Mouse (Mus musculus) liver, embryonic 16.5 days (tissue): ENCODE measurements at regions not wholly inside any gene's neighbourhood (a gene's known extent, or its start where the extent isn't known, plus 50 kb on each side); places are given as distances from the start of the nearest gene placed in this dataset.

ENCODE experiments used
- ATAC-seq: fragments of 200-750 bp; cut with Nextera tagmentation; 2 replicates; pipeline ENCODE4 v1.8.0; 2017; ENCODE audit warnings: low read depth, mild to moderate bottlenecking, moderate number of reproducible peaks, moderate library complexity
- H3K27ac ChIP-seq: fragments of 300-500 bp; sonication (generic); 2 replicates; pipeline ENCODE4 v1.5.1; 2014; ENCODE audit warnings: mild to moderate bottlenecking, low read length
- H3K27me3 ChIP-seq: fragments of 300-500 bp; sonication (generic); 2 replicates; pipeline ENCODE4 v1.6.1; 2014; ENCODE audit warnings: low read depth, low read length, mixed read lengths; ENCODE audit not compliant: control insufficient read depth, insufficient read depth
- H3K36me3 ChIP-seq: fragments of 300-500 bp; sonication (generic); 2 replicates; pipeline ENCODE4 v1.6.1; 2014; ENCODE audit warnings: mild to moderate bottlenecking; ENCODE audit not compliant: control insufficient read depth, insufficient read depth
- H3K4me1 ChIP-seq: fragments of 300-500 bp; sonication (generic); 2 replicates; pipeline ENCODE4 v1.6.1; 2014; ENCODE audit warnings: low read depth, low read length, mixed read lengths; ENCODE audit not compliant: control insufficient read depth
- H3K4me2 ChIP-seq: fragments of 300-500 bp; sonication (generic); 2 replicates; pipeline ENCODE4 v1.6.1; 2014; ENCODE audit warnings: low read depth, low read length, mixed read lengths
- H3K4me3 ChIP-seq: fragments of 300-500 bp; sonication (generic); 2 replicates; pipeline ENCODE4 v1.5.1; 2014; ENCODE audit warnings: low read depth, mild to moderate bottlenecking, low read length
- H3K9ac ChIP-seq: fragments of 300-500 bp; sonication (generic); 2 replicates; pipeline ENCODE4 v1.6.1; 2014; ENCODE audit warnings: low read depth, low read length
- H3K9me3 ChIP-seq: fragments of 300-500 bp; sonication (generic); replicated peaks from 2 replicates; pipeline ENCODE4 v1.6.1; 2016; ENCODE audit warnings: low read length; ENCODE audit not compliant: control insufficient read depth
- WGBS: fragments of 180-500 bp; shearing (Covaris S2); extraction: QIAGEN DNeasy Blood & Tissue Kit; methylation state at CpG from one replicate; pipeline ENCODE4 v1.1.7; 2014; ENCODE audit not compliant: insufficient replicate concordance; 5-methylcytosine and 5-hydroxymethylcytosine counted together

GRCm38 (mm10) chr10:120563926-120564325, 87.7 kb upstream of the Hmga2 start:
- no peaks in the 10 kb centered on the region for H3K36me3 ChIP-seq
- H3K27ac ChIP-seq, result no peak overlapping the region
- WGBS, result 42% methylated on average over 10 of the region's 10 CpGs
- no peak overlapping the region for H3K4me3 ChIP-seq
- 0 out of 2 replicates have a peak, but pooled peaks cover 3% of the 10 kb centered on the region for H3K9me3 ChIP-seq
- no peak overlapping the region for H3K9ac ChIP-seq
- H3K4me2 ChIP-seq, result no peak overlapping the region
- no peaks in the 10 kb centered on the region for H3K4me1 ChIP-seq
- no peaks in the 10 kb centered on the region; the same call in 1 of the 2 replicates for H3K27me3 ChIP-seq
- no peak for ATAC-seq

- Histone ChIP-seq H3K36me3 (no peaks in the 10 kb centered on the region), H3K4me1 (peaks cover 3% of the 10 kb centered on the region; the same call in 1 of the 2 replicates), H3K27me3 (no peaks in the 10 kb centered on the region; the same call in 1 of the 2 replicates), H3K4me2 (no peak overlapping the region), H3K9me3 (0 out of 2 replicates have a peak, but pooled peaks cover 3% of the 10 kb centered on the region), H3K27ac (no peak overlapping the region), H3K4me3 (no peak overlapping the region), H3K9ac (no peak overlapping the region)
- 79% methylated on average over 5 of the region's 5 CpGs for WGBS
- ATAC-seq, result no peak
Observed at GRCm38 (mm10) chr10:120561821-120562220, 85.6 kb upstream of the Hmga2 start.

GRCm38 (mm10) chr10:120557850-120558447, 81.7 kb upstream of the Hmga2 start:
- Histone ChIP-seq H3K4me1 (peaks cover 3% of the 10 kb centered on the region), H3K36me3 (no peaks in the 10 kb centered on the region), H3K9me3 (0 out of 2 replicates have a peak, but pooled peaks cover 3% of the 10 kb centered on the region), H3K9ac (no peak overlapping the region), H3K4me2 (no peak overlapping the region), H3K27me3 (peaks cover 4% of the 10 kb centered on the region), H3K27ac (no peak overlapping the region), H3K4me3 (no peak overlapping the region)
- no peak; the same call in 1 of the 2 replicates for ATAC-seq
- WGBS, result 47% methylated on average over 10 of the region's 10 CpGs

DNA sequence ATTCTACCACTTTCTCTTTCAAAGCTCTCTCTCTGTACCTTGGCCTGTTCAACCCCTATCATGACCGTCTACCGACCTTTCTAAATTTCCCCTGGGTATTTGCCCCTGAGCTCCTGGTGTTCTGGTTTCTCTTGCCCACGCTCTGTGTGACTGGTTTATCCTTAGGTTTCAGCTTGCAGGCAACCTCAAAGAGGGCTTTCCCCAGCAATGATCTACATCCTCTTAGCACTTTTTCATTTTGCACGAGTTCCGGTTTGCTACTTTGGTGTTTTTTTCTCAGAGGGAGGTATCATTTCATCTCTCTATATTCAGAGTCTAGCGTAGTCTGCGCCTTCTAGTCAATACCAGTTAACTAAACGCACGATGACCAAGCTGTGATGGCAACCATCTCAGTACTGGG, 79.8 kb upstream of the Hmga2 start:
- H3K9ac ChIP-seq, result no peak overlapping the region
- H3K27me3 ChIP-seq, result peaks cover 21% of the 10 kb centered on the region
- peaks cover 3% of the 10 kb centered on the region for H3K4me1 ChIP-seq
- no peaks in the 10 kb centered on the region for H3K36me3 ChIP-seq
- H3K9me3 ChIP-seq, result 0 out of 2 replicates have a peak, but pooled peaks cover 3% of the 10 kb centered on the region
- H3K4me3 ChIP-seq, result no peak overlapping the region
- no peak for ATAC-seq
- no peak overlapping the region for H3K4me2 ChIP-seq
- H3K27ac ChIP-seq, result no peak overlapping the region
- WGBS, result 72% methylated on average over 9 of the region's 9 CpGs

DNA sequence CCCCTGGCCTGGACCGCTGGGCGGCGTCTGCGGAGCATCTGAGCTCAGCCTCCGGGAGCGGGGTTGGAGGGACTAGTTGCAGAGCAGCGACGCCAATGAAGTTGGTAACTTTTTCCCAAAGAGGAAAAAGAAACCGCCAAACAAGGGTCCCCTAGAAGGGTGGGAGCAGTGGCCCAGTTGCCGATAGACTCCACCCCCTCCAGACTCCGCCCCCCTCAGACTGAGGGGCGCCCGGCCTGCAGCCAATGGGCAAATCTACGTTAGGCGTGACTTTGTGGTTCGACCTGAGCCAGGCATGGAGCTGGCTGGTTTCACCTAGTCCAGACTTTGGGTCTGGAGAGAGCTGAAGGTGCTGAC, 76.8 kb upstream of the Hmga2 start:
- H3K4me2 ChIP-seq, result peak overlapping the region; percentile 74
- no peak overlapping the region for H3K9ac ChIP-seq
- peak overlapping the region; percentile 54 for H3K4me3 ChIP-seq
- H3K9me3 ChIP-seq, result no peaks in the 10 kb centered on the region
- WGBS, result 3% methylated on average over 16 of the region's 16 CpGs
- H3K4me1 ChIP-seq, result peaks cover 2% of the 10 kb centered on the region
- no peaks in the 10 kb centered on the region for H3K36me3 ChIP-seq
- peaks cover 22% of the 10 kb centered on the region for H3K27me3 ChIP-seq
- peak; percentile 37; the same call in 1 of the 2 replicates for ATAC-seq
- no peak overlapping the region for H3K27ac ChIP-seq

GRCm38 (mm10) chr10:120552341-120553096, 76.2 kb upstream of the Hmga2 start:
- Histone ChIP-seq H3K9ac (no peak overlapping the region), H3K4me2 (peak overlapping the region; percentile 74), H3K4me1 (no peaks in the 10 kb centered on the region; the same call in none of the 2 replicates), H3K36me3 (no peaks in the 10 kb centered on the region), H3K27me3 (peaks cover 22% of the 10 kb centered on the region), H3K9me3 (no peaks in the 10 kb centered on the region), H3K4me3 (peak overlapping the region; percentile 54), H3K27ac (no peak overlapping the region)
- under 1% methylated on average over 56 of the region's 56 CpGs for WGBS
- peak; percentile 32; the same call in 1 of the 2 replicates for ATAC-seq

- Histone ChIP-seq H3K9ac (no peak overlapping the region), H3K9me3 (no peaks in the 10 kb centered on the region), H3K27ac (no peak overlapping the region), H3K27me3 (peaks cover 22% of the 10 kb centered on the region), H3K36me3 (no peaks in the 10 kb centered on the region), H3K4me3 (peak overlapping the region; percentile 54), H3K4me1 (no peaks in the 10 kb centered on the region; the same call in none of the 2 replicates), H3K4me2 (peak overlapping the region; percentile 74)
- WGBS, result 2% methylated on average over 18 of the region's 18 CpGs
- no peak for ATAC-seq
Observed at GRCm38 (mm10) chr10:120551851-120552281, 75.6 kb upstream of the Hmga2 start.

DNA sequence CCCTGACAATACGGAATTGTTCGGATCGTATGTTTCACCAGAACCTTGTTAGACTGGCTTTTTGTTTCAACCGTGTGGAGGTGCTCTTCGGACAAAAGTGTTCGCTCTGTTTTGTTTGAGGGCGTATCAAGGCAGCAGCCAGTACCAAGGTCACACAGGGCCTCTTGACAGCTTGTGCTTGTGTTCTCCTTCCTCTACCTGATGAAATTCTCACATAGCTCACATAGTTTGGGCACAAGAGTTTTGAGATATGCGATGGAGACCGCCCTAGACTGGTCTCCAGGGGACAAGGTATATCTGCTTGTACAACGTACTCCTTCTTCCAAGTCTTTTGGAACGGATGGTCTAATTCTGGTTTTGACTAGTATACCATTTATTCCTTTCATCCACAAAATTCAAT, 70.9 kb upstream of the Hmga2 start:
- ATAC-seq, result no peak
- WGBS, result 66% methylated on average over 11 of the region's 11 CpGs
- H3K4me3 ChIP-seq, result no peak overlapping the region
- H3K9me3 ChIP-seq, result no peaks in the 10 kb centered on the region
- H3K27ac ChIP-seq, result no peak overlapping the region
- H3K36me3 ChIP-seq, result no peaks in the 10 kb centered on the region
- H3K9ac ChIP-seq, result no peak overlapping the region
- H3K4me1 ChIP-seq, result no peaks in the 10 kb centered on the region; the same call in 1 of the 2 replicates
- H3K27me3 ChIP-seq, result peaks cover 11% of the 10 kb centered on the region
- H3K4me2 ChIP-seq, result no peak overlapping the region

DNA sequence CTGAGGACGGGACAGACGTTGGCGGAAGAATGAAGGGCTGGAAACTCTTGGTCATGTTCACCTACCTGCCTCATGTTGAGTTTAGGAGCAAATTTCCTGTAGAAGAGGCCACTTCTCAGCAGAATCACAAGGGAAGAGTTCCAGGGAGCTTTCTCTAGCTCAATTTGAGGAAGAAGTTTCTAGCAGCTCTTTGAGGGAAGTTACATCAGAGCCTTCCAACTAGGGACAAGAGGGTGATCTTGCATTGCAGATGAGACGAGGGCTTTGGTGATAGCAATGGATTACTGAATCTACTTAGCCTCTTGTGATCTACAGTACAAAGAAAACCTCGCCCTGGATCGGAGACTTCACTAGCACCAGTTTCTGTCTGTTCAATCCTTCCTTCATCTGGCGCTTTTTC, 65.3 kb upstream of the Hmga2 start:
- no peak overlapping the region for H3K9ac ChIP-seq
- WGBS, result 72% methylated on average over 7 of the region's 7 CpGs

More for the DNA sequence above, 65.3 kb upstream of the Hmga2 start:
- H3K27me3 ChIP-seq, result no peaks in the 10 kb centered on the region
- H3K9me3 ChIP-seq, result no peaks in the 10 kb centered on the region
- H3K4me3 ChIP-seq, result no peak overlapping the region
- no peak for ATAC-seq
- H3K36me3 ChIP-seq, result no peaks in the 10 kb centered on the region
- no peaks in the 10 kb centered on the region for H3K4me1 ChIP-seq
- H3K27ac ChIP-seq, result no peak overlapping the region
- no peak overlapping the region for H3K4me2 ChIP-seq
